Mouse (Mus musculus) spleen, adult 2 months (tissue): Measurements from ENCODE around the gene Cgrrf1. TPM values are rescaled to one million over a fixed set of nuclear protein-coding genes. Genes with fewer than 3 reads are reported as not detected.
"Not testable (repeated sequence)": the region's sequence is repeated elsewhere in the genome, so short reads cannot be mapped to it uniquely, and the experiment has no call there.

Experiments
- DNase-seq, 2 experiments: peaks; one replicate each; pipeline versions ENCODE4 v3.0.0 to v3.0.0-alpha.2; 2012 to 2021; ENCODE audit warnings: low spot score in 2 of 2, low read depth in 1 of 2
- H3K27ac ChIP-seq: fragments of 200-500 bp; 2 replicates; pipeline ENCODE4 v1.5.1; 2012; ENCODE audit warnings: low read length, inconsistent platforms; ENCODE audit not compliant: insufficient read depth
- H3K27me3 ChIP-seq: fragments of 200-500 bp; 2 replicates; pipeline ENCODE4 v1.6.1; 2012; ENCODE audit warnings: mild to moderate bottlenecking, moderate library complexity, low read length, inconsistent platforms; ENCODE audit not compliant: control insufficient read depth, insufficient read depth
- H3K36me3 ChIP-seq: fragments of 200-500 bp; 2 replicates; pipeline ENCODE4 v1.6.1; 2012; ENCODE audit warnings: mild to moderate bottlenecking, low read length, inconsistent platforms; ENCODE audit not compliant: control insufficient read depth, insufficient read depth
- H3K4me1 ChIP-seq: fragments of 200-500 bp; 2 replicates; pipeline ENCODE4 v1.6.1; 2011; ENCODE audit warnings: inconsistent platforms; ENCODE audit not compliant: control insufficient read depth, insufficient read depth, insufficient read length
- H3K4me3 ChIP-seq: fragments of 200-500 bp; 2 replicates; pipeline ENCODE4 v1.5.1; 2011; ENCODE audit warnings: mild to moderate bottlenecking, inconsistent platforms; ENCODE audit not compliant: insufficient read depth, insufficient read length; ENCODE audit errors: extremely low read depth
- CTCF ChIP-seq: fragments of 200-500 bp; IDR thresholded peaks from 2 replicates; pipeline ENCODE4 v1.5.1; 2011; ENCODE audit warnings: mild to moderate bottlenecking, inconsistent platforms; ENCODE audit not compliant: insufficient read depth, insufficient read length, insufficient replicate concordance; ENCODE audit errors: extremely low read depth
- POLR2A ChIP-seq: fragments of 200-500 bp; IDR thresholded peaks from 2 replicates; pipeline ENCODE4 v1.6.1; 2011; ENCODE audit warnings: low read depth, low read length, inconsistent platforms
- WGBS: fragments of 180-500 bp; shearing (Covaris S2); methylation state at CpG from one replicate; pipeline ENCODE4 v1.1.7; 2018; 5-methylcytosine and 5-hydroxymethylcytosine counted together
- polyA plus RNA-seq: library from polyadenylated mRNA; depleted of rRNA; stranded (reverse); fragments of >200 nt; gene quantifications from 2 replicates; pipeline ENCODE4 v1.2.3, GENCODE M21; 2012

Gene Cgrrf1
- polyA plus RNA-seq, 1 experiment: 7.3 TPM

DNA sequence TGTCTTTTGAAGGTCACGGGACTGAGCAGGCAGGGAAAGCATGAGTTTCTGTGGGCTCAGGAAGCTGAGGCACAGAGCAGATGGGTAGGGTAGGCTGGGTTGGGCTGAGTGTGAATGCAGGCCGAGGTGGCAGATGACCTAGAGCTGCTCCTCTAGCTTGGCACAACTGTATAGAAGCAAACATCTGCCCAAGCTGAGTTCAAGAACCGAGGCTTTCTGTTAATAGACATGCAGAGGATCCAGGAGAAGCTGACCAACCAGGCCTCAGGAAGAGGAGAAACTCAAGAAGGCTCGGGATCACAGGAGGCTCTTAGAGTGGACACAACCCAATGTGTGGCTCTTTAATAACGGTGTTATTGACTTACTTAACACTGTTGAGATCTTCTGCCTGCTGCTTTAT lies 25.7 kb upstream of the Cgrrf1 start:
- no peak overlapping the region for H3K27ac ChIP-seq
- TF ChIP-seq CTCF (no peak), POLR2A (no peak)
- no peak overlapping the region for H3K4me3 ChIP-seq
- WGBS: 75% methylated on average over 5 of the region's 5 CpGs
- peaks cover 2% of the 10 kb centered on the region for H3K4me1 ChIP-seq
- peaks cover 7% of the 10 kb centered on the region for H3K36me3 ChIP-seq
- H3K27me3 ChIP-seq: no peaks in the 10 kb centered on the region
- no peak for DNase-seq

DNA sequence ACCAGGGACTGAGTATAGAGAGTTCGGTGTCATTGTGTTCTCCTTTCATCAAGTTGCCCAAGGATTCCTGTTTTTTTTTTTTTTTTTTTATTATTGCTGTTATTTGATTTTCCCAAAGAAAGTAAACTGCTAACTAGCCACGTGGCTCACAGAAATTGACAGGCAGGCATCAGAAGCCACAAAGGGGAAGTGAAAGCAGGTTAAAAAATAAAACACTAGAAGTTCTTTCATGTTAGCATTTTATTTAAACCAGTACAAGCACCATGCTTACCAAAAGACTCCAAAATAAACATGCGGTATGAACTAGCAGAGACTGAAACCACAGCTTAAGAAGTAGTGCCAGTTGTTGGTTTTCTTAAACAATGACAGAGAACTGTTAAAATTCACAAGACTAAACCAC lies 24.0 kb upstream of the Cgrrf1 start:
- H3K27me3 ChIP-seq: no peaks in the 10 kb centered on the region
- TF ChIP-seq POLR2A: no peak
- TF ChIP-seq CTCF: no peak
- H3K4me3 ChIP-seq: no peak overlapping the region
- H3K27ac ChIP-seq: no peak overlapping the region
- peaks cover 16% of the 10 kb centered on the region for H3K36me3 ChIP-seq
- no peak for DNase-seq
- 26% methylated on average over 3 of the region's 3 CpGs for WGBS
- H3K4me1 ChIP-seq: peaks cover 2% of the 10 kb centered on the region

DNA sequence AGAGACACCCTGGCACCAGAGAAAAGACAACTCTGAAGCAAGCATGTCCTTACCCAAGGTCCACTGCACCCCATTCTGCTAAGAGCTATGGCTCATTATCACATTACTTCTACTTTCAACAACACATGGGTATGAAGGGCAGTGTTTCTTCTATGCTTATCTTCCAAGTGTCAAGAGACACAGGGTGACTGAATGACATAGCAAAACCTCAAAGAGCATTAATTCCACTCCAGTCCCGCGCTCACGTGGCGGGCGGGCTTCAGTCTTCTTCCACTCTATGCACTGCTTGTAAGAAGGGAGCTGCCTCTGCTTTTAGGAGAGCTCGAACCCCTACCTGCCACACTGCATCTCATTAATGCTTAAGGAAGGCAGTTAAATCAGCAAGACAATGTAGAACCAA lies 16.3 kb upstream of the Cgrrf1 start:
- Histone ChIP-seq H3K4me3 (no peak overlapping the region), H3K27me3 (no peaks in the 10 kb centered on the region), H3K27ac (no peak overlapping the region), H3K4me1 (0 out of 2 replicates have a peak, but pooled peaks cover 3% of the 10 kb centered on the region), H3K36me3 (peaks cover 36% of the 10 kb centered on the region)
- 82% methylated on average over 6 of the region's 6 CpGs for WGBS
- DNase-seq: no peak
- TF ChIP-seq CTCF (no peak), POLR2A (no peak)

DNA sequence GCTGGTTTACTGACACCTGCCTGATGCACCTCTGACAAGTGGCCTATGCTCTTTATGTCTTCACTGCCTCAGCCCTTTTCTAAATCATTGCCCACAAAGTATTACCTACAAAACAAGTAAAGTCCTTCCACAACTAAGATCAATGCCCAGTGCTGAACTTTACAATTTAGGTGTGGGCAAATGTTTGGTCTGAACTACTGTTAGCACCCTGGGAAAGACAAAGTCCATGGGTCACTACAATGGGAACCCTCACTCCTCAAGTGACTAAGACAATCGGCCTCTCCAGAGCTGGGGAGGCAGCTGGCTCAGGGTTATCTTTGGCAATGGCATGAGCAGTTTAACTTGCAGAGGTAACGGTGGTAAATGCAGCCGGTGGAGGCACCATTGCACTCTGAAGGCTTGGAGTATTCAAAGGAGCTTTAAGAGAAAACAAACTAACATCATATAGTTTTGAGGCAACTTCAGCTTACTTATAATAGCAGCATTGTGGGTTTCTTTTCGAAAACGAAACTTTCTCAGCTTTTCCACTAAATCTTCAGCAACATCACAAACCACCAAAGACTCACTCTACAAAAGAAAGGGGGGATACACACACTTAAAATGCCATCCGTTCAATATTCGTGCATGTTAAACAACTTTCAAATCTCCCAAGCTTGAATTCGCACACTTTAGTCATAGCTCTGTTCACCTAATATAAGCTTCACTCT lies 14.9 kb upstream of the Cgrrf1 start:
- peaks cover 28% of the 10 kb centered on the region for H3K36me3 ChIP-seq
- DNase-seq: no peak
- no peak overlapping the region for H3K4me3 ChIP-seq
- peaks cover 6% of the 10 kb centered on the region; the same call in 1 of the 2 replicates for H3K4me1 ChIP-seq
- TF ChIP-seq CTCF (no peak), POLR2A (no peak)
- H3K27ac ChIP-seq: no peak overlapping the region
- no peaks in the 10 kb centered on the region for H3K27me3 ChIP-seq
- 83% methylated on average over 8 of the region's 8 CpGs for WGBS

DNA sequence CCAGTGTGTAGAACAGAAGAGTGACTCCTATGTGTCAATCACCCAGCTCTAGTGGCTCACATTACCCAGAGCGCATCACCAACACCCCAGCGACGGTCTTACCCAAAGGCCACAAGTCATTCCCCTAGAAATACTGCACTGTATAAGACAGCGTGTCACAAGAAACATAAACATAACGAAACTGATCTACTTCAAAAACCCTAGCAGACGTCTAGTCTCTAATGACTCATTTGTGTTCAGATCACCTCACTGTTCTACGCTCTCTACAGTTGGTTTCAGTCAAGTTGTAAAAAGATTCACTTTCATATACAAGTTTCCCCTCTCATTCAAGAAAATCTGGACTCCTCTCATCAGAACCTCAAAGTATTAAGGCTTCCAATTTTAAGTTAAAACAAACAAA lies 13.2 kb upstream of the Cgrrf1 start:
- Histone ChIP-seq H3K4me3 (no peak overlapping the region), H3K36me3 (peaks cover 18% of the 10 kb centered on the region), H3K27me3 (no peaks in the 10 kb centered on the region), H3K4me1 (peaks cover 6% of the 10 kb centered on the region; the same call in 1 of the 2 replicates), H3K27ac (no peak overlapping the region)
- no peak for DNase-seq
- no peak for TF ChIP-seq CTCF
- no peak for TF ChIP-seq POLR2A
- WGBS: 91% methylated on average over 7 of the region's 7 CpGs

DNA sequence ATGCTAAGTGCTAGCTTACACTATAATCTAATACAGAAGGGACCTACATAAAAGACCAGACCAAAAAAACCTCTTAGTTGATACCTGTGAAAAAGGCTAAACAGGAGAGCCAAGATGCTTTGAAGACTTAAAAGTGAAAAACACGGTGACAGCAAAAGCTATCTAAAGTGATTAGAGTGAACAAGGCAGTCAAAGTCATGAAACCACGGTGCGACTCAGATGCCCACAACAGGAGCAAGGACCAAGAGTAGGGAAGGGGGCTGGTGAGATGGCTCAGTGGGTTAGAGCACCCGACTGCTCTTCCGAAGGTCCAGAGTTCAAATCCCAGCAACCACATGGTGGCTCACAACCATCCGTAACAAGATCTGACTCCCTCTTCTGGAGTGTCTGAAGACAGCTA lies 12.0 kb upstream of the Cgrrf1 start:
- H3K4me1 ChIP-seq, H3K27me3 ChIP-seq, DNase-seq, H3K27ac ChIP-seq, H3K4me3 ChIP-seq: not testable (repeated sequence)
- H3K36me3 ChIP-seq: peaks cover 12% of the 10 kb centered on the region
- WGBS: 84% methylated on average over 5 of the region's 6 CpGs

DNA sequence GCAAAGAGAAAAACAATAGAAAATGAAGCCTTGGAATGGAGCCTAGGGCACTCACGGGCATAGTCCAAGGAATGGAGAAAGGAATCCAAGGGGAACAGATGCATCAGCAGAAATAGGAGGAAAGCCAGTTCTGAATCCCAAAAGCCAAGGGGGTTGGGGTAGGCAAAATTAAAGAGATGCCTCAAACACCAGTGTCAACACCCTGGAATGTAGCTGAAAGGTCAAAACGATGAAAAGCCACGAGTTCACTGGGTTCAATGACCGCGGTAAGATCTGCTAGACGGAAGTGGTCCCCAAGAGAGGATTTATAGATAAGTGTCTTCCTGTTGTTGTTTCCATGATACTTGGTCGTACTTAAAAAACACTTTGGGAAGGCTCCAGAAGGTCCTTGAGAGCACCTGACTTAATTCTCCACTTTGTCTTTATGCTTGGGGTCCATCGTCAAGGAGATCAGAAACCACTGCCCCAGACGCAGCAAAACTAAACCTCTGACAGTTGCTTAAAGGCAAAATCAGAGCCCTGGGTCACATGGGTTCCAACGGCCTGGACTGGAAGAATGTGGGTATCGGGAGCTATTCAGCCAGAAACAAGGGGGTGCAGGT lies 10.6 kb upstream of the Cgrrf1 start:
- peak overlapping the region; percentile 82 for H3K4me3 ChIP-seq
- H3K4me1 ChIP-seq: peaks cover 6% of the 10 kb centered on the region; the same call in 1 of the 2 replicates
- WGBS: 1% methylated on average over 11 of the region's 11 CpGs
- peak overlapping the region; percentile 98 for H3K27ac ChIP-seq
- peak in 1 of 2 experiments; percentile 21 for DNase-seq
- TF ChIP-seq POLR2A (no peak), CTCF (no peak)
- H3K36me3 ChIP-seq: peaks cover 6% of the 10 kb centered on the region
- H3K27me3 ChIP-seq: no peaks in the 10 kb centered on the region
